Mouse (Mus musculus) left cerebral cortex, adult 6 months (tissue): ENCODE measurements around the gene Cd209a. TPM values are rescaled to one million over a fixed set of nuclear protein-coding genes. Genes with fewer than 3 reads are reported as not detected.

ENCODE experiments used
- long read RNA-seq, 2 experiments: library from polyadenylated mRNA; unstranded; transcript quantifications; one replicate each; pipeline ENCODE4 v2.0.0; 2019 to 2020
- polyA plus RNA-seq: library from polyadenylated mRNA; unstranded; fragments of <200 nt; fragmentation: Nextera tagmentation; gene quantifications from 2 replicates; pipeline ENCODE4 v1.2.3, GENCODE M21; 2021

Gene Cd209a
- polyA plus RNA-seq: 3.2 and 3.4 TPM in 2 replicates
- long read RNA-seq, experiment 1, partial matches to known transcripts: 0 of 2 reads
- long read RNA-seq, experiment 1, other reads (novel, unspliced or antisense): 0 of 2 reads
- long read RNA-seq, experiment 2, partial matches to known transcripts: 0 of 1 reads
- long read RNA-seq, experiment 2, other reads (novel, unspliced or antisense): 0 of 1 reads

DNA sequence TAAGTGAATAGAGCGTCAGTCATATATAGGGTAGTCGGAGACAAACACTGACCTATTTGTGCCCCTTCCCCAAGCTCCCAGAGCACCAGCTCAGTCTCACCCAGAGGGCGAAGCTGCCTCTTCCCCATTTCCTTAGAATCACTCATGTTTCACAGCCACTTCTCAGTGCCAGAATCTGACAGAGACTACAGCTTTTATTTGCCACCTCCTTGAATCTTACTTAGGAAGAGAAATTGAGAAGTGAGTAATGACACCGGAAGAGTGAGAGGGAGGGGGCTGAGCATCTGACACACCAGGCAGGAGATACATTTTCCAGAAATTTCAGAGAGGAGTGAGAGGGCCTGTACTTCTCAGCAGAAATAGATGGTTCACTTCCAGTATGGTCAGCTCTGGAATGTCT lies at the start of gene Cd209a:
Gene Cd209a, minus strand, starts transcription at position 224 of the 400 bp plus-strand sequence.

DNA sequence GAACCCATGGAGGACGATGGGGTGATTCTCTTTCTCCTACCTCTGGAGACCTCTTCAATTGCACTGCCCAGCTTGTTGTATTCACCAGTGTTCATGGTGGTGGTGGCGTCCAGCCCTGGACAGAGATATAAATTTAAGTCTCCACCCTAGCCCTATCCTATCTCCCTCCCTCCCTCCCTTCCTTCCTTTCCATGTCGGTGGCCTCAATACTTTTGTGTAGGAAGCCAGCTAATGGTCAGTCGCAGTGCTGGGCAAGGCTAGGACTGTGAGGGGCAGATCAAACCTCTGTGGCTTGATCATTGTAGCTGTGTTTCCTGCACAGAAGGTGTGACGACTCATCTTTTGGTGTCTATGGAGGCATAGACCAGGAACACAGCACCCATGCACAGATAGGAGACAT lies 28.2 kb downstream of the Cd209a start, which contains the start of gene Clec4g:
Gene Clec4g, minus strand, starts transcription at position 101 of the 400 bp plus-strand sequence.

DNA sequence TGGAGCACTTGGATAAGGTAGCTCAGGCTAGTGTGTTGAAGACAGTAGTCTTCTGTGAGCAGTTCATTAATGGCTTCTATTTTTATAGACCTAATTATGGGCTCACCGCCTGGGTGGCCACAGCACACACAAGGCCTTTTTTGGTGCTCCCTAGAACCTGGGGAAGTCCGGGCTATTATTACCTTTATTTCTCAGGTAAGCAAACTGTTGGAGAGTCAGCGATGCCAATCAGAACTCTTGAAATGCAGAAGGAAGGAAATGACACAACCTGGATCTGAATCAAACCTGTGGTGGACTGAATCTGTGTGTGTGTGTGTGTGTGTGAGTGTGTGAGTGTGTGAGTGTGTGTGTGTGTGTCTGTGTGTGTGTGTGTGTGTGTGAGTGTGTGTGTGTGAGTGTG lies 54.7 kb downstream of the Cd209a start, which contains the start of gene Fcer2a:
Gene Fcer2a, minus strand, starts transcription at position 55 of the 400 bp plus-strand sequence.

Other genes starting within 250 kb of the Cd209a start
- gene Mcoln1, start 248.5 kb downstream of the Cd209a start, polyA plus RNA-seq: 37.8 and 71.3 TPM in 2 replicates
- 10.3 and 13.0 TPM in 2 replicates for gene Pnpla6, start 233.6 kb downstream of the Cd209a start, polyA plus RNA-seq
- gene C330021F23Rik, start 181.0 kb downstream of the Cd209a start, polyA plus RNA-seq: 0.14 and 0.26 TPM in 2 replicates
- gene Camsap3, start 161.7 kb downstream of the Cd209a start, polyA plus RNA-seq: 5.9 and 11.8 TPM in 2 replicates
- gene Xab2, start 127.7 kb downstream of the Cd209a start, polyA plus RNA-seq: 21.7 and 27.5 TPM in 2 replicates
- gene Pet100, start 127.4 kb downstream of the Cd209a start, polyA plus RNA-seq: 129 and 140 TPM in 2 replicates
- 0.61 TPM in 1 of 2 replicates, not detected in the other for gene Pcp2, start 123.4 kb downstream of the Cd209a start, polyA plus RNA-seq
- 10.6 and 12.6 TPM in 2 replicates for gene Stxbp2, start 118.0 kb downstream of the Cd209a start, polyA plus RNA-seq
- gene Retn, start 93.2 kb downstream of the Cd209a start, polyA plus RNA-seq: 1.0 and 1.8 TPM in 2 replicates
- gene Mcemp1, start 83.2 kb downstream of the Cd209a start, polyA plus RNA-seq: 0.24 TPM in 1 of 2 replicates, not detected in the other
- gene Fcor, start 76.6 kb downstream of the Cd209a start, polyA plus RNA-seq: 50.2 and 52.3 TPM in 2 replicates
- gene Trappc5, start 72.7 kb downstream of the Cd209a start, polyA plus RNA-seq: 22.8 and 24.6 TPM in 2 replicates
- 0.05 TPM in 1 of 2 replicates, not detected in the other for gene Fcer2a, start 54.8 kb downstream of the Cd209a start, polyA plus RNA-seq
- gene Clec4g, start 28.3 kb downstream of the Cd209a start, polyA plus RNA-seq: 0.33 TPM in 1 of 2 replicates, not detected in the other
- 0.11 TPM in 1 of 2 replicates, not detected in the other for gene Cd209e, start 105.3 kb upstream of the Cd209a start, polyA plus RNA-seq
- 0.31 TPM in 1 of 2 replicates, not detected in the other for gene Cd209d, start 129.6 kb upstream of the Cd209a start, polyA plus RNA-seq
- 0.68 and 0.85 TPM in 2 replicates for gene Cd209b, start 177.9 kb upstream of the Cd209a start, polyA plus RNA-seq
- not detected in 2 replicates for gene Cd209c, start 205.8 kb upstream of the Cd209a start, polyA plus RNA-seq